Mouse (Mus musculus) embryonic fibroblast, embryonic 13.5 days (primary cell): Measurements from ENCODE around the gene Nfic.

Source experiments
- CTCF ChIP-seq: IDR thresholded peaks from 2 replicates; pipeline ENCODE4 v1.5.1; 2011; ENCODE audit warnings: mild to moderate bottlenecking, control low read depth, low read length, moderate library complexity, borderline replicate concordance; ENCODE audit not compliant: insufficient read depth
- POLR2A ChIP-seq: IDR thresholded peaks from 2 replicates; pipeline ENCODE4 v1.6.1; 2011; ENCODE audit warnings: low read depth, mild to moderate bottlenecking, control low read depth, low read length, moderate library complexity

DNA sequence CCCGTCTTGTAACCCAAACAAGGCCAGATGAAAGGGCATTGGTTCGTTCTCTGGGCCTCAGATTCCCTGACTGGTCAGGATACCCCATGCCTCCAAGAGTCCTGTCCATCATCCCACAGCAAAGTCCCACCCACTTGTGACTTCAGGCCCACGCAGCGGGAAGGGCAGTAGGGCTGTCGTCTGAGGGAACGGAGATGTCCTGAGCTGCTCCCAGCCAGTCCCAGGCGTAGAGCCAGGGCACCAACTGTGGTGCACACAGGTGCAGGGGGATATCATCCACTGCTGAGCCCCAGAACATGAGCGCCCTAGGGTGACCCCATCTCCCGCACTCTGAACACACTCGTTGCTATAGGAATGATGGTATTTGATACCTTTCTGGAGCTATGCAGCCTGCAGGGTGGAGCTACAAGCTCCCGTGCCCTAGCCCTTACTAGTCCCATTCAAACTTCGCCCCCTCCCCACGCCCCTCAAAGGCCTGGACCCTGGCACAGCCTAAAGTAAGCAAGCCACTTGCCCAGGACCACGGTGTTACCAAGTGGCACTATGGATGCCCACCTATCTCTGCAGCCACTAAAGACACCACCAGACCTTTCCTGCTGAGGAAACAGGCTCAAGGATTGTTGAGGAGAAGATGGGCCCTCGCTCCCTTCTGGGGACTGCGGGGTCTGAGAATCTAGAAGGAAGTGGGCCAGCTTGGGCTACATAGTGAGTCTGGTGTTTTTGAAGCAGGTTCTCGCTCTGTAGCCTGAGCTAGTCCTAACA, 39.7 kb downstream of the Nfic start:
- TF ChIP-seq CTCF, result no peak
- no peak for TF ChIP-seq POLR2A
